Mouse (Mus musculus) layer of hippocampus, adult 18-20 months (tissue): ENCODE measurements around the gene Cops8. TPM values are rescaled to one million over a fixed set of nuclear protein-coding genes. Genes with fewer than 3 reads are reported as not detected.

ENCODE experiments used
- DNase-seq, 2 experiments: peaks; one replicate each; pipeline ENCODE4 v3.0.0; 2022; ENCODE audit warnings: low spot score in 2 of 2
- long read RNA-seq: library from polyadenylated mRNA; stranded (forward); transcript quantifications from one replicate; pipeline ENCODE4 v2.0.0, GENCODE M21; 2021
- total RNA-seq, 2 experiments: library from RNA; stranded (reverse); gene quantifications; 2 replicates each; pipeline ENCODE4 v1.2.3; 2021

The Cops8 gene
- 100 to 1,000 TPM; 122 TPM for total RNA-seq
- long read RNA-seq, transcript Cops8-201 (8 exons, 2,287 nt), result major isoform, 115 of 124 reads
- long read RNA-seq, partial matches to known transcripts, result 2 of 124 reads
- long read RNA-seq, other reads (novel, unspliced or antisense), result 7 of 124 reads

- peak; percentile 97 to 99 for DNase-seq
These were observed at the start of gene Cops8 for GRCm38 (mm10) chr1:90602759-90603560. Gene Cops8, plus strand, starts transcription at chr1:90602981.

DNA sequence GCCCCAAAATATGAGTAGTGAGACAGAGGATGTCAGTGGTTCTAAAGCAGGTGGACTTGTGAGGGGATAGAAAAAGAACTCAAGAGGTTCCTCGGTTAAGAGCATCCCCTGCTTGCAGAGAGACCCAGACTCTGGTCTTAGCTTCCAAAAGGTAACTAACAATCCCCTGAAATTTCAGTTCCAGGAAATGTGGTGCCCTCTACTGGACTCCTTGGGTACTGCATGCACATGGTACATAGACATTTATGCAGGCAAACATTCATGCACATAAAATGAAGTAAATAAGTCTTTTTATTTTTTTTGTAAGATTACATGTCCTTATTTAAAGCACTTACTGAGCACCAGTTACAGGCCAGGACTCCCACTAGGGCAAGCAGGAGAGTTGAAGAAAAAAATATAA, 45.6 kb upstream of the Cops8 start:
- DNase-seq, result no peak

GRCm38 (mm10) chr1:90560942-90561726, 41.6 kb upstream of the Cops8 start:
- no peak for DNase-seq

GRCm38 (mm10) chr1:90563945-90564344, 38.8 kb upstream of the Cops8 start:
- no peak for DNase-seq

DNA sequence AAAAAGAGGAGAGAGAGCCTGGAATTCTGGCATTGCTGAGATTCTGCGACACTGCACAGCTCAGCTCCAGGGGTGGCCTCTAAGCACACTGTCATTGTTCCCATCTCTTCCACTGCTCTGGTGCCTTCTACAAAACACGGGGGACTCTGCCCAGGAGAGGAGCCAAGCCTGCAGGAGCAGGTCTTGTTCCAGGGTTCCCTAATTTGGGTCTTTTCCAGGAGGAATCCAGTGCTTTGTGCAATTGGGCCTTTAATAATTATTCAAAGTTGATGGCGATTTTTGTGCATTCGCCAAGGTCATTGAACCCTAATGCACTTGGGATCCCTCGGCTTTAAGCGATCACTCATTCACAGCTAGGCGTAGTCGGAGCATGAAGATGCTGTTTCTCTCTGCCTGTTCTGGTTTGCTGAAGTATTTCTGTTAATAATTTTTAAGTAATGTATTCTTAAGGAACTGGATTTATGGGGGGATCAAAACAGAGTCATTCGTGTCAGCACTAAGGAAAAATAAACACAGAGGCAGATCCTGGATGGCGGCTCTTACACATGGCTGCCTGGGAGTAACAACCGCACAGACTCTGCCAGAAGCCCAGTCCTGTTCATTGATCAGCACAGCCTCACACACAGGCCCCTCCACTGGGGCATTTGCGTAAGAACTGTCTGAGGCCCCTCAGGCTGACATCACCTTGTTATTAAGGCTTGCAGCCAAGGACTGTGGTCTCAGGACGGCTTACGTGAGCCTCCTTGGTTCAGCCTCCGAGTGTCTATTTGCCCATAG, 35.9 kb upstream of the Cops8 start:
- DNase-seq, result no peak

- DNase-seq, result peak; percentile 11 to 69
These were observed 28.9 kb upstream of the Cops8 start for GRCm38 (mm10) chr1:90573831-90574230.

DNA sequence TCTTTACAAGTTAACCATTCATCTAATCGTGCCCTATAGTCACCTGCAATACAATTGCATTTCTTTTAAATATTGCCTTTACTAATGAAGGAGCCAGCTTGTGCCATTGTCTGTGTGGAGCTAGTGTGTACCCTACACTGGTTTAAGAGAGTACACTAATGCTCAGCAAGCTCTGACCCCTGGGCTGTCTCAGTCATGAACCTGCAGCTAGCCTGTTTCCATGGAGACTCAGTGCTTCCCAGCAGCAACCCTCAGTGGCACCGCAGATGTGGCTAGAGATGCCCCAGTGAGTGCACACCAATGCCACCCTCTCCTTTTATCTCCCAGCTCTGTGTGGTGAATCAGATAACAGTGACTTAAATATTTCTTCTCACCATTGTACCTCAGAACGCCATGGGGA, 27.9 kb upstream of the Cops8 start:
- DNase-seq, result no peak

DNA sequence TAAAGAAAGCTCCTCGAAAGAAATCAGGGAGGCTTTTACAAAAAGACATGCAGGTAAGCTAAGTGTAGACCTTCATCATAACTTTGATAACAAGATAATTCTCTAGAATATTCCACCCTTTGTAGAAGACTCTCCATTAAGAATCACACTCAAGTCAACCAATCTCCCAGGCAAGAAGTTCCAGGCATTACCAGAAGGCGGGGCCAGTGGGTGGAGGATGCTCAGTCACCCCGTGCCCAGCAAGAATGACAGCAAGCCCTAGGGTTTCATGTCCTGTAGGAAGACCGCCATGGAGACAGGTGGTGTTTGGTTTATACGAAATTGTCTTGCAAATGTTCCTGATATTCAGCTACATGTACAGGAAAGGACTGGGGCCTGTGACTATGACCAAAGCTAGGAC, 25.4 kb upstream of the Cops8 start:
- DNase-seq, result no peak

DNA sequence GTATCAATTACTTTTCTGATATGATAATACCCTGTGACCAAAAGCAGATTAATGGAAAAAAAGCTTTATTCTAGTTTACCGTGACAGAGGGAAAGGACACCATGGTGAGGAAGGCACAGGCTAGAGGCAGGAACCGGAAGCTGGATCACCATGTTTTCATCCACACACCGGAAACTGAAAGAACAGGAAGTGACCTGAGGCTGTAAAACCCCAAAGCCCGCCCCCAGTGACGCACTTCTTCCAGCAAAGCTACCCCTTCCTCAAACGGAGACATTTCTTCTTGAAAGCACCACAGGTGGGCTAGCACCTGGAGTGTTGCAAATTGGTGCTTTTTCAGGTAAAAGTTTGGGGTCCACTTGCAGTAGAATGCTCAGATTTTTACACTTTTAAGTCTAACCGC, 20.1 kb upstream of the Cops8 start:
- DNase-seq, result no peak

DNA sequence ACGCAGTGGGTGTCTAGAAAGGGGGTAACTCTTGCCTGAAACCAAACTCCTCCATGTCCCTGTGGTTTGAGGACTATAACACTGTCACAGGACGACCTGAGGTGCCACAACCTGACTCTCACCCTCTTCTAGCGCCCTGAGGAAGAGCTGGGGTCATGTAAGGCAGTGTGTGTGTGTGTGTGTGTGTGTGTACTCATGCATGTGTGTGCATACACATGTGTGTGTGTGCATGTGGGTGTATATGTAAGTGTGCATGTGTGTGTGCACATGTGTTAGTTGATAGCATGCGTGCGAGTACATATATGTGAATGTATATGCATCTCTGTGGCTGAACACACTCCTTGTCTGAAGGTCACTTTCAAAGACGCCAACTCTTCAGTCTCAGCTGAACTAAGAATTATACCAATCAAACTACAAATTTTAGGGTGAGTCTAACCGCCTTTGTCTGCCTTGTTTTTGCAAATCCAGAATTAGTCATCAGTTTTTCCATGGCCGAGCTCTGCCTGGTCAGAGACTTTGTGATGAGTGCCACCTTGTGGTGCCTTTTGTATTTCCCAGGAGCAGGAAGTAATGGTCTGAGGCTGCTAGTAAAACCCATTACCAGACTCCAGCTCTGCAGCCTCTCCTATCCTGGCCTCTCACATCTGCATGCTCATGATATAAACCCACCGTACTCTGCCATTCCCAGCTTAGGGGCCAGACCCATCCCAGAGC, 14.6 kb upstream of the Cops8 start:
- peak; percentile 73 to 94 for DNase-seq

DNA sequence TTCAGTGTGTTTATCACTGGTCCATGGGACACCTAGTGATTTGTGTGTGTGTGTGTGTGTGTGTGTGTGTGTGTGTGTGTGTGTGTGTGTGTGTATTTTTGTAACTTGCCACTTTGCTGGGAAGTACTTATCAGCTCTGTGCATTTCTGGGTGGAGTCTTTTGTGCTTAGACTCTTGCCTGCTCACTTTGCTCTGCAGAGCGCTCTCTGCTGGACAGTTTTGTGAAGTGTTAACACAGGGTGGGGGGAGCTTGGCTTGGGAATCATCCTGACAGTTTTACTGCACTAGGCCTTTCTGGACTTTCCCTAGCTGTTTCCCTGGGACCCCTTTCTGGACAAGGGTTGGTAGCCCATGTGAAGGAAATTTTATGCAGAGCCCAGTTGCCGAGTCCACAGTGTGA, 12.0 kb upstream of the Cops8 start:
- DNase-seq, result peak; percentile 17 to 69

DNA sequence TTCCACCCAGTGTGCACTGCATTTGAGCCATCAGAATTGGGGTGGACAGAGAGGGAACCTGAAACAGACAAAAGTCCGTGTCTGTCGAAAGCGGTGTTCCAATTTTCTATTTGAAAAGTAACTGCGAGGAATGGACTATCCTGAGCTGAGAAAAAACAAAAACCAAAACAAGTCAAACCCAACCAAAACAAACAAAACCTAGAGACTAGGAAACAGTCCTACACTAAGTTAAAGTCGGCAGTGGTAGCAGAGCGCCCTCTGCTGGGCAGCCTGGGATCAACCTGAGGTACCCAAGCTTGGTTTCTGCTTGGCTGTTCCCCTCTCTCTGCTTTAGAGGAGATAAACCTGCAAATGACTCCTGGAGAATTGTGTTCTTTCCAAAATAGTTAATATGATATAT, 10.0 kb upstream of the Cops8 start:
- peak; percentile 66 to 89 for DNase-seq

DNA sequence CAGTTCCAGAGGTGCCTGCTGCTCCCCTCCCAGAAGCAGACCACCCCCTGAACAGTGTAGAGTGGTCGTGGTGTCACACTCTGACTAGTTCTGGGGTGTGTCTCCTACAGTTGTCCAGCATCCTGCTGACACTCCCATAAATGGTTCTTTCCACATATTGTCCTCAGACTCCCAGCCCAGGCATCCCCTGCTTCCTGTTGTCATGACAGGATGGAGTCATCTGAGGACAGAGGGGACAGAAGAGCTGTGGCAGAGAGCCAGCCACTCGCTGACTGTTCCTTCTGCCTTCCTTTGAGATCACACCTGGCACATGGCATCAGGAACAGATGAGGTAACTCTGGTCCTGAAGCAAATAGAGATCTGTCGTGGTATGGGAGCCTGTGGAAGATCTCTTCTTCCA, 3.6 kb upstream of the Cops8 start:
- no peak for DNase-seq

DNA sequence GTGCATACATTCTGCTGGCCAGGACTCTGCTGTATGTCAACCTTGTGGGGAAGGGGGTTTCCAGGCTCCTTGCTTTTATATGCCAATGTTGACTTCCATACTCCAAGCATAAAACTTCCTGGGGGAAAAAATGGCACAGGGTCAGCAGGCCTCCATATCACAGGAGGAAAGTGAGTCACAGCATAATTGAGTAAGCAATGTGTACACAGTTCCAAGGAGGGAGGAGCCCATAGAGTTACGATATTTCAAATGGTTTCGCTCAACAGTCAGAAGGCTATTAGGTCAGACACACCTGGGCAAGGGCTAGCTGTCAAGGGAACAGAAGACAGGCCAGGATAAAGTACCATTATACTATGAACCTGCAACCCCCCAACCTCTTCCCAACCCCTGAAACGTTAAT, 1.7 kb upstream of the Cops8 start:
- no peak for DNase-seq

DNA sequence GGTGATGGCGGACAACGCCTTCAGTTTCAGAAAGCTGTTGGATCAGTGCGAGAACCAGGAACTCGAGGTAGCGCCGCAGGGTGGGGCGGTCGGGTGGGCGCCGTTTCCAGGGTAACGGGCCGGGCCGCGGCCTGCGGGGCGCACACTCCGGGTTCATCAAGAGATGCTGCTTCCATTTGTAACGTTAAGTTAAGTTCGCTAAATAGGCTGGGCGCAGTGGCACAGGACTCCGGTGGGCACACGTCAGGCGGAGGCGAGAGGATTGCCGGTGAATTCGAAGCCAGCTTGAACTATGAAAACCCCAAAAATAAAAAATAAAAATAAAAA, 743 bp downstream of the Cops8 start:
- DNase-seq, result no peak

- DNase-seq, result no peak
These were observed 6.6 kb downstream of the Cops8 start for GRCm38 (mm10) chr1:90609363-90609762.

DNA sequence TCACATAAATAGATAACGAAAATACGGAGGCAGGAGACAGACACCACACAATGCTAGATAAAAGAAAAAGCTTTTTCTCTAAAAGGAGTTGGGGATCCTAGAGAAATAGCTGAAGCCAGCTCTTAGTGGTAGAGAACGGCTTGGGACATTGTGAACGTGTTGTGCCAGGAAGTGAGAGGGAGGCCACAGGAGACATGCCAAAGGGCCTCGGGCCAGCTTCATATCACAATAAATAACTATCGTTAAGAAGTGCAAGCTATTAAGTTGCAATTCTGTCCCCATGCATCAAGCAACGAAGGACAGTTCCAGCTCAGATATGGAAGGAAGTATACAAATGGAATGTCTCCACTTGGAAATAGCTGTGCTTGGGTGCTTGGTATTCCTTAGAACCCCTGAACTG, 14.5 kb downstream of the Cops8 start:
- DNase-seq, result no peak

DNA sequence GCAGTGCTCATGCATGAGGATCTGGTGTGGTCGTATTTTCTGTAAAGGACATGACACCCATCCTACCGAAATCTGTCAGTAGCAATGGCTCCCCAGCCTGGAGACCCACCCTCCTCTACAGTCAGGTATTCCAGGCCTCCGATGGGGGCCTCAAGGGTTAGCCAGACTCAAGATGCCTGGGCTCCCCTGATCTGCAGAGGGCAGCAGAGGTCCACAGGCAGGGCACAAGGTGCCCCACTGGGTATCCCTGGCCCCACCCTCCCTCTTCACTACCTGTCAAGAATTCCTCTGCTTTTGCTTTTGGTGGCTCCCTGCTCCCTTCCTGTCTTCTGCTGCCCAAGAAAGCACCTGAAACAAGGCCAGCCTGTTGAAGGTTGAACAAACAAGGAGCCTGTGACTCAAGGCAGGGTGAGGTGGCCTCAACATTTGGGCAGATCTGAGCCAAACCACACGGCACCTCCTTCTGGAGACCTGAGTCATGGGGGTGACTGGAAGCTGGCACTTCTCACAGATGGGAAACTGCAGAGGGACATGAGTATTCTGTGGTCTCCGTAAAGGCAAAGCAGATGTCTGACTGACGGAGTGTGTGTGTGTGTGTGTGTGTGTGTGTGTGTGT, 30.7 kb downstream of the Cops8 start:
- no peak for DNase-seq

- no peak for DNase-seq
These were observed 31.5 kb downstream of the Cops8 start for GRCm38 (mm10) chr1:90634205-90634745.

DNA sequence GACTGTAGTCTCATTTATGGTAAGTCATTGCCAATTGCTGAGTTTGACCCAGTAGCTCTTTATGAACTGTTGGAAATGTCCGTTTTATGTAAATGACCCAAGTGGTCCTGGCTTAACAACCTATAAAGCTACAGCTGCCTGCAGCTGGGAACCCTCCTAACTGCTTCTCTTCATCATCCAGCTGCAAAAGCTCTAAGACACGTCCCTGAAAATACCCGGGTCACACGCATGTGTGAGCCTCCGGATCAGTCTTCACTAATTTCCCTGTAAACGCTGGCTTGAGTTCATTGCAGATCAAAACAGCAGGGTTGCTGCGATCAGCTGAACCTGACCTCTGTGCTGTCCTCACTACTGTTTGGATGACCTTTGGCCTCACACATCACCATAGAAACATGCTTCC, 35.6 kb downstream of the Cops8 start:
- DNase-seq, result no peak
